Mouse (Mus musculus) heart, embryonic 16.5 days (tissue): Measurements from ENCODE around the gene Ebf4. TPM values are rescaled to one million over a fixed set of nuclear protein-coding genes. Genes with fewer than 3 reads are reported as not detected.

Experiments used
- ATAC-seq: fragments of 200-750 bp; cut with Nextera tagmentation; replicated peaks from 2 replicates; pipeline ENCODE4 v1.8.0; 2017; ENCODE audit warnings: moderate number of reproducible peaks; ENCODE audit not compliant: insufficient read depth, low FRiP score; ENCODE audit errors: extremely low read depth
- H3K27ac ChIP-seq: fragments of 300-500 bp; sonication (generic); 2 replicates; pipeline ENCODE4 v1.5.1; 2014; ENCODE audit warnings: mild to moderate bottlenecking, low read length, control low read depth, moderate library complexity
- H3K27me3 ChIP-seq: fragments of 300-500 bp; sonication (generic); 2 replicates; pipeline ENCODE4 v1.6.1; 2014; ENCODE audit warnings: low read length, mixed read lengths; ENCODE audit not compliant: control insufficient read depth, insufficient read depth
- H3K36me3 ChIP-seq: fragments of 300-500 bp; sonication (generic); 2 replicates; pipeline ENCODE4 v1.6.1; 2014; ENCODE audit not compliant: control insufficient read depth, insufficient read depth
- H3K4me1 ChIP-seq: fragments of 300-500 bp; sonication (generic); 2 replicates; pipeline ENCODE4 v1.6.1; 2014; ENCODE audit warnings: low read length, mixed read lengths; ENCODE audit not compliant: control insufficient read depth, insufficient read depth
- H3K4me2 ChIP-seq: fragments of 300-500 bp; sonication (generic); 2 replicates; pipeline ENCODE4 v1.6.1; 2014; ENCODE audit warnings: low read depth, mild to moderate bottlenecking, control low read depth, low read length
- H3K4me3 ChIP-seq: fragments of 300-500 bp; sonication (generic); 2 replicates; pipeline ENCODE4 v1.5.1; 2014; ENCODE audit warnings: mild to moderate bottlenecking, control low read depth, low read length
- H3K9ac ChIP-seq: fragments of 300-500 bp; sonication (generic); 2 replicates; pipeline ENCODE4 v1.6.1; 2014; ENCODE audit warnings: low read length, control low read depth
- H3K9me3 ChIP-seq: fragments of 300-500 bp; sonication (generic); replicated peaks from 2 replicates; pipeline ENCODE4 v1.6.1; 2016; ENCODE audit warnings: low read length; ENCODE audit not compliant: control insufficient read depth
- WGBS: fragments of 180-500 bp; shearing (Covaris S2); extraction: QIAGEN DNeasy Blood & Tissue Kit; methylation state at CpG from one replicate; pipeline ENCODE4 v1.1.7; 2014; 5-methylcytosine and 5-hydroxymethylcytosine counted together
- polyA plus RNA-seq: library from polyadenylated mRNA; unstranded; fragments of >200 nt; fragmentation: Nextera tagmentation; extraction: Ambion mirVana; gene quantifications from 2 replicates; pipeline ENCODE4 v1.2.1, GENCODE M21; 2015

Gene Ebf4
- 0.30 and 0.43 TPM in 2 replicates for polyA plus RNA-seq

GRCm38 (mm10) chr2:130294936-130295277 lies at the start of gene Ebf4:
Ebf4 (plus strand) TSS chr2:130295169.
- Histone ChIP-seq H3K27ac (no peak within 1 kb of the TSS), H3K27me3 (peaks cover 38% of the 10 kb centered on the region)

DNA sequence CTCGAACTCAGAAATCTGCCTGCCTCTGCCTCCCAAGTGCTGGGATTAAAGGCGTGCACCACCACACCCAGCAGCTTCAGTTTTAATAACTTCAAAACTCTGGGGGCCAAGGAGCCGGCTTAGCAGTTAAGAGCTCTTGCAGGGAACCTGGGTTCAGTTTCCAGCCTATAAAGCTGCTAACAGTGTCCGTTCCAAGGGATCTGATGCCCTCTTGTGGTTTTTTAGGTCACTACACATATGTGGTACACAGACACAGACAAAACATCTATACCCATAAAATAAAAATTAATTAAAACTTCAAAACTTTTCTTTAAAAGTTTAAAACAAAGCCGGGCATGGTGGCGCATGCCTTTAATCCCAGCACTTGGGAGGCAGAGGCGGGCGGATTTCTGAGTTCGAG lies 48.1 kb upstream of the Ebf4 start:
- H3K27ac ChIP-seq = no peak overlapping the region
- H3K36me3 ChIP-seq = no peaks in the 10 kb centered on the region
- 44% methylated on average over 9 of the region's 9 CpGs for WGBS
- ATAC-seq = no peak
- H3K4me1 ChIP-seq = no peaks in the 10 kb centered on the region
- no peaks in the 10 kb centered on the region for H3K27me3 ChIP-seq
- H3K4me3 ChIP-seq = no peak overlapping the region
- H3K9ac ChIP-seq = no peak overlapping the region
- H3K4me2 ChIP-seq = no peak overlapping the region
- no peaks in the 10 kb centered on the region for H3K9me3 ChIP-seq

More at GRCm38 (mm10) chr2:130294936-130295277, at the start of gene Ebf4:
- no peaks in the 10 kb centered on the region for H3K36me3 ChIP-seq
- H3K9me3 ChIP-seq = no peaks in the 10 kb centered on the region
- peak within 1 kb of the TSS; percentile 68 for H3K4me3 ChIP-seq
- no peaks in the 10 kb centered on the region; the same call in 1 of the 2 replicates for H3K4me1 ChIP-seq
- peak within 1 kb of the TSS; percentile 74 for H3K9ac ChIP-seq
- WGBS = 0% methylated on average over 20 of the region's 39 CpGs
- peak; percentile 78 for ATAC-seq
- peak within 1 kb of the TSS; percentile 76 for H3K4me2 ChIP-seq

DNA sequence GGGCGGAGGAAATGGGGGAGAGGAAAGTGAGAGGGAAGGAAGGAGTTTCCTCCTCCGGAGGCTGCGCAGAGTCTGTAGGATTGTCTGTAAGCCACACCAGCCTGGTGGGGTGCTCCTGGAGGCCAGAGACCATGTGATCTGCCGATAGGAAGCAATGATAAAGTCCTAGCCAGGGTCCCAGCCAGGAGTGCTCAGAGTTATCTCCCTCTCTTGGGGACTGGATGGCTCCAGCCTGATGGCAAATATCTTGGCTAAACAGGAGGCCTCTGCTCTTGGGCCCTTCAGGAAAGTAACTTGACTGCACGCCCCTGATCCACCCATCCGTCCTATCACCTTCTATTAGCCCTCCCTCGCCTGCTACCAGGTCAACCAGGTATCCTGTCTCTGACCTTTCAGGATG lies 46.7 kb upstream of the Ebf4 start:
- 56% methylated on average over 7 of the region's 7 CpGs for WGBS
- no peak for ATAC-seq
- no peak overlapping the region for H3K4me3 ChIP-seq

GRCm38 (mm10) chr2:130256762-130257161 lies 38.2 kb upstream of the Ebf4 start:
- no peak overlapping the region for H3K9ac ChIP-seq
- H3K4me2 ChIP-seq = no peak overlapping the region
- H3K36me3 ChIP-seq = no peaks in the 10 kb centered on the region
- no peak overlapping the region for H3K4me3 ChIP-seq
- no peak for ATAC-seq
- no peaks in the 10 kb centered on the region for H3K9me3 ChIP-seq
- no peak overlapping the region for H3K27ac ChIP-seq
- H3K27me3 ChIP-seq = no peaks in the 10 kb centered on the region
- 62% methylated on average over 4 of the region's 4 CpGs for WGBS
- no peaks in the 10 kb centered on the region for H3K4me1 ChIP-seq

More for the DNA sequence above, 46.7 kb upstream of the Ebf4 start:
- Histone ChIP-seq H3K4me1 (no peaks in the 10 kb centered on the region), H3K9me3 (no peaks in the 10 kb centered on the region), H3K27ac (no peak overlapping the region), H3K36me3 (no peaks in the 10 kb centered on the region), H3K4me2 (no peak overlapping the region), H3K27me3 (no peaks in the 10 kb centered on the region), H3K9ac (no peak overlapping the region)

- Histone ChIP-seq H3K4me1 (no peaks in the 10 kb centered on the region), H3K27me3 (no peaks in the 10 kb centered on the region), H3K4me2 (no peak overlapping the region), H3K4me3 (no peak overlapping the region), H3K27ac (no peak overlapping the region), H3K36me3 (no peaks in the 10 kb centered on the region), H3K9ac (no peak overlapping the region), H3K9me3 (no peaks in the 10 kb centered on the region)
- no peak for ATAC-seq
- WGBS = 70% methylated on average over 4 of the region's 4 CpGs
Measured at GRCm38 (mm10) chr2:130260822-130261221, 34.1 kb upstream of the Ebf4 start.

GRCm38 (mm10) chr2:130261914-130262313 lies 33.1 kb upstream of the Ebf4 start:
- ATAC-seq = no peak
- 66% methylated on average over 2 of the region's 2 CpGs for WGBS
- H3K4me1 ChIP-seq = no peaks in the 10 kb centered on the region
- no peak overlapping the region for H3K4me2 ChIP-seq
- H3K27ac ChIP-seq = no peak overlapping the region
- no peaks in the 10 kb centered on the region for H3K36me3 ChIP-seq
- no peaks in the 10 kb centered on the region for H3K9me3 ChIP-seq
- no peaks in the 10 kb centered on the region for H3K27me3 ChIP-seq
- H3K9ac ChIP-seq = no peak overlapping the region
- no peak overlapping the region for H3K4me3 ChIP-seq

DNA sequence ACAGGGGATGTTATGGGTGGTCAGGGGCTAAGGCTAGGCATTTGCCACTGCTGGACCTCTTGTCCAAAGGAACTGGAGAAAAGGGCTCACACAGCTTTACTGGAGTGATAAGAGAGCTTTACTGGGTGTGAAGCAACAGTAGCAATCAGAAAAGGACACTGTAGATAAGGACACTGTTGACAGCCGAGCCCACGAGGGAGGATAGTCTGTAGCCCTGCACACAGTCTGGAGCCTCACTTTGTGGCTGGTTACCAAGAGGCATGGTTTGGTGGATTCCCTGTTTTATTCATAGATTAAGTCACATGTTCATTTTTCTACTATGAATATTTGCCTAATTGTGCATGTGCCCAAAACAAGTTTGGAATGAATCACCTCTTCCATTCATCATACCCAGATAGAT lies 32.6 kb upstream of the Ebf4 start:
- no peak overlapping the region for H3K4me2 ChIP-seq
- ATAC-seq = no peak
- no peaks in the 10 kb centered on the region for H3K9me3 ChIP-seq
- H3K9ac ChIP-seq = no peak overlapping the region
- H3K27me3 ChIP-seq = no peaks in the 10 kb centered on the region
- no peak overlapping the region for H3K4me3 ChIP-seq
- no peak overlapping the region for H3K27ac ChIP-seq
- WGBS = 13% methylated on average over 2 of the region's 2 CpGs
- H3K4me1 ChIP-seq = no peaks in the 10 kb centered on the region
- H3K36me3 ChIP-seq = no peaks in the 10 kb centered on the region

- H3K9me3 ChIP-seq = no peaks in the 10 kb centered on the region
- no peaks in the 10 kb centered on the region for H3K27me3 ChIP-seq
- no peak overlapping the region for H3K9ac ChIP-seq
- H3K4me2 ChIP-seq = no peak overlapping the region
- no peak overlapping the region for H3K27ac ChIP-seq
- no peak for ATAC-seq
- H3K36me3 ChIP-seq = no peaks in the 10 kb centered on the region
- H3K4me3 ChIP-seq = no peak overlapping the region
- WGBS = 86% methylated on average over 1 of the region's 1 CpGs
- H3K4me1 ChIP-seq = no peaks in the 10 kb centered on the region
Measured at GRCm38 (mm10) chr2:130265520-130265919, 29.4 kb upstream of the Ebf4 start.

GRCm38 (mm10) chr2:130268074-130268473 lies 26.9 kb upstream of the Ebf4 start:
- no peak overlapping the region for H3K4me2 ChIP-seq
- no peak overlapping the region for H3K9ac ChIP-seq
- WGBS = 61% methylated on average over 7 of the region's 7 CpGs
- H3K27ac ChIP-seq = no peak overlapping the region
- H3K36me3 ChIP-seq = no peaks in the 10 kb centered on the region
- H3K4me3 ChIP-seq = no peak overlapping the region
- no peaks in the 10 kb centered on the region for H3K4me1 ChIP-seq
- no peaks in the 10 kb centered on the region for H3K9me3 ChIP-seq
- H3K27me3 ChIP-seq = no peaks in the 10 kb centered on the region
- no peak for ATAC-seq
